Mouse (Mus musculus) liver, postnatal 0 days (tissue): ENCODE results near the gene Natd1.

Experiments
- CTCF ChIP-seq: sonication (generic); IDR thresholded peaks from 2 replicates; pipeline ENCODE4 v1.5.1; 2016; ENCODE audit warnings: antibody characterized with exemption, low read depth
- EP300 ChIP-seq: IDR thresholded peaks from 2 replicates; pipeline ENCODE4 v1.6.1; 2016; ENCODE audit warnings: antibody characterized with exemption, low read depth, mild to moderate bottlenecking

DNA sequence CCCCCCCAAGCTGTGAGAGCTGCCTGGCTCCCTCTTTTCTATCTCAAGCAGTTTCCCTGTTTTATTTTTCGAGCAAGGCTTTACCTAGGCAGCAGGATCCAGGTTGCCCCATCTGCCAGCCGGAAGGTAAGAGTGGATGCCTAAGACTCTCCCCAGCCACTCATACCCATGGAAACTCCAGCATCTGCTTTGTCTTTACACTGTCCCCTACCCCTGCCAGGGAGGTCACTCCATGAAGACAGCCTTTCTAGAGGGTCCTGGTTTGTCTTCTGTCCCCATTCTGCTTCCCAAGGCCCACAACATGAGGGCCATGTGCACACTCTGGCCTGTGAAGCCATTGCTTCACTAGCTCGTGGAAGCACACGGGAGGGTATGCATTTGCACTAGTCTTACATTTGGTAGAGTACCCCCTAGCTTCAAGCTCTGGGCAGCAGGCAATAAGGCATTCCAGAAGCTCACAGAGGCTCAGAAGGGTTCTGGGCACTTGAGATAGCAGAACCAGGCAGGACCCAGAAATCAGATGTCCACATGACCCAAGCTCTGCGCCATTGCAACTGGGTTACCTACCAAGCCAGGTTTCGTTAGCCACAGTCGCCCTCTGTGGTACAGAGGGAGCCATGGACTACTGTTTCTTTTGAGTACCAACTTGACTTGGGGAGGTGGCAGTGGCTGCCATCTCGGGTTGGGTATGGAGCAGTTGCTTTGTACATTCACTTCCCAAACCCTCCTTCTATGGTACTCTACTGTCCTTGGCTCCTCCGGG lies 41.3 kb upstream of the Natd1 start:
- no peak for TF ChIP-seq CTCF
- no peak for TF ChIP-seq EP300
